Mouse (Mus musculus) brain, embryonic 14.5 days (tissue): ENCODE measurements around the gene Sox6. TPM values are rescaled to one million over a fixed set of nuclear protein-coding genes. Genes with fewer than 3 reads are reported as not detected.

Experiments used
- DNase-seq: peaks from one replicate; pipeline ENCODE4 v3.0.0-alpha.2; 2011; ENCODE audit warnings: low read depth
- CTCF ChIP-seq: fragments of 200-500 bp; IDR thresholded peaks from 2 replicates; pipeline ENCODE4 v1.5.1; 2012; ENCODE audit warnings: inconsistent platforms, mild to moderate bottlenecking, moderate library complexity, borderline replicate concordance; ENCODE audit not compliant: insufficient read depth, insufficient read length; ENCODE audit errors: extremely low read depth
- POLR2A ChIP-seq: fragments of 200-500 bp; IDR thresholded peaks from 2 replicates; pipeline ENCODE4 v1.6.1; 2012; ENCODE audit warnings: mild to moderate bottlenecking, inconsistent platforms, borderline replicate concordance; ENCODE audit not compliant: poor library complexity, insufficient read depth, insufficient read length, severe bottlenecking; ENCODE audit errors: extremely low read depth
- polyA plus RNA-seq: library from polyadenylated mRNA; depleted of rRNA; stranded (reverse); fragments of >200 nt; gene quantifications from 2 replicates; pipeline ENCODE4 v1.2.3, GENCODE M21; 2012

The Sox6 gene
- polyA plus RNA-seq, 1 experiment: 23.1 TPM

GRCm38 (mm10) chr7:115474115-115474514 lies 564.5 kb downstream of the Sox6 start:
- no peak for DNase-seq
- TF ChIP-seq POLR2A (no peak), CTCF (no peak)

- TF ChIP-seq POLR2A (no peak), CTCF (no peak)
- DNase-seq: no peak
These were observed 565.7 kb downstream of the Sox6 start for GRCm38 (mm10) chr7:115472850-115473249.

GRCm38 (mm10) chr7:115471521-115471920 lies 567.1 kb downstream of the Sox6 start:
- peak; percentile 27 for DNase-seq
- TF ChIP-seq POLR2A: no peak
- no peak for TF ChIP-seq CTCF

DNA sequence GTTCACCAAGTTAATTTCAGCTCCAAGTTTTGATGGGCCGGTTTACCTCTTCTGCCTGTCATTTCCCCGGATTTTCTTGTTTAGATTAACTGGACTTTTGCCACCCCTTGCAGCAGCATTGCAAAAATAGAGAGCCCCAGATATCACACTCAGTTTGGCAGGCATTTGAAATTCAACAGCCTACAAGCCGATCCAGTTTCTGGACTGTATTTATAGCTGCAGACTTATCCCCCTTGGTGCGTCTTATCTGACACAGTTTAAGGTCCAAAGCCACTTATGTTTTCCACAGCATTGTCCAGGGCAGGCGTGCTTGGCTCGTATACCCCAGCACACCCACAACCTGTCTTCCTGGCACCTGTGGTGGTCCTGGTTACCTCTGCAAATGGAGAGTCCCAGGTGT lies 571.8 kb downstream of the Sox6 start:
- no peak for DNase-seq
- no peak for TF ChIP-seq CTCF
- no peak for TF ChIP-seq POLR2A

GRCm38 (mm10) chr7:115463367-115463766 lies 575.2 kb downstream of the Sox6 start:
- TF ChIP-seq CTCF (no peak), POLR2A (no peak)
- DNase-seq: no peak

DNA sequence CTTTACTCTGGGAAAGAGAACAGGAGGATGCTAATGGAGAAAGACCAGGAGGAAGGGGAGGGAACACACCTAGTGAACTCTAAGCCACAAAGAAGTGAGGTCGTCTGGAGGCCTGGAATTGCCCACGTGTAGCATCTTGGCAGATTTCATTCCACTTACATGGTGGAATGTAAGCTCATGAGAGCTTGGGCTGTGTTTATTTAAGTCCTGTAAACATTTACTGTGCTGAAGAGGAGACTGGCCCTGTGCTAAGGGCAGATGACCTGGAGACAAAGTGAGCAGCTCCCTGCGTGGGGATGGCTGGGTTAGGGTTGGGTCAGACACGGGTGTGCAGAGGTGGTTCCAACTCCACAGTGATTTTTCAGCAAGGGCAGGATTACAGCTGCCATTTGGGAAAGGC lies 576.3 kb downstream of the Sox6 start:
- DNase-seq: no peak
- TF ChIP-seq CTCF (no peak), POLR2A (no peak)

- no peak for DNase-seq
- TF ChIP-seq POLR2A (no peak), CTCF (no peak)
These were observed 583.6 kb downstream of the Sox6 start for GRCm38 (mm10) chr7:115454988-115455387.

GRCm38 (mm10) chr7:115453713-115454073 lies 584.9 kb downstream of the Sox6 start:
- no peak for DNase-seq
- TF ChIP-seq CTCF (no peak), POLR2A (no peak)

DNA sequence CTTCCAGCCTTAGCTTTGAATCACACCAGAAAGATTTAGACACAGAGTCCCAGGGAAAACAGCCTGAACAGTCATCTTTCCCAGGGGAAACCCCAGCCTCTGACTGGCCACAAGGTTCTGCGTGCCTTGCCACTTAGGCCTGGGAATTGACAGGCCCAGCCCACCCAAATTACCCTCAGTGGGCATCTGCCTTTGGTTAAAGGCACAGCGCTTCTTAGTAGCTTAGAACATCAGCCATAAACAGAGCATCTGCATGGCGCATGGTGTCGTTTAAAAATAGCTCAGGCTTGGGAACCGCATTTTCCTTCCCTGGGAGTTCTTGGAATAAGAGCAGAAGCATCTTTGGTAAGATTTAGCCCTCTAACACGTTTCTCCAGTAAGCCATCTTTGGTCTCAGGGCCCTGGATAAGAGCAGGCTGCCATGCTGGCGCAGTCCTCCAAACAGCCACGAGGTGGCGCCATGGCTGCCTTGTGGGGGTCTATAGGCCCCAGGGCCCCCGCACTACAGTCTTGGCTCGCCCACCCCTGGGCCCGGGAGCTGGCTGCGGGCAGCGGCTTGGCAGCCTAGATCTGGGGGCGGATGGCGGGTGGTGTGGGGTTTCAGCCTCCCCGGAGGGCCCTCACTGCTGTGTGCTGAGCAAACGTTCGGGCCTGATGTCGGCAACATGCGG lies 585.4 kb downstream of the Sox6 start:
- peak; percentile 70 for DNase-seq
- no peak for TF ChIP-seq POLR2A
- peak; percentile 81 for TF ChIP-seq CTCF

DNA sequence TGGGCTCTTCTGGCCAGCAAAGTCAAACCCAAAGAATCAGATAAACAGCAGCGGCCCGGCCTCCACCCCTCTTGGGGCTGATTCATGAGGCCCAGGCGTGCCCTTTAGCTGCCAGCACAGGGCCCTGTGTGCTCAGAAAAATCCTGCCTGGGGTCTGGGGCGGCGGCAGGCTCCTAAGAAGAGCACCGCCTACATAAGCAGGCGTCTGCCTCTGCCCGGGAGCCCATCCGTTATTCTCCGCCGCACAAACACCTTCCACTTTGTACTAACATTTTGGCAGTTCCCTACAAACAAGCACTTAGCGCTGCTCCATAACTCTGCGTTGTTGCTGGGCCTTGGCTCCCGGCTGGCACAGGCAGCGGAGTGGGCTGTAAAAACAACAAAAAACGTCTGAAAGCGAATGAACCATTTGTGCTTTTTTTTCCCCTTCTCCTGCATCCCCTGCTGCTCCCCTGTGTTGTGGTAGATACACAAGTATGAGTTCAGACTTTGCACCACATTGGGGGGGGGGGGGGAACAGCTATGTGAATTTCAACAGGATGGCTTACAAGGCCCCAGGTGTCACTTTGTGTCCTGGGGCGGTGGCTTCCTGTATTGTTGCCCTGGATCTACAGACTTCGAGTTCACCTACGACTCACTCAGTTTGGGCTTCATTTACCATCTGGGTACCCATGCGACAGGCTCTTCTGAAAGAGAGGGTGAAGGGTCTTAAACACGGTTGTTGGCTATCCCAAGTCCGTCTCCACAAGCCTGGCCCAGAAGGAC lies 588.0 kb downstream of the Sox6 start:
- TF ChIP-seq CTCF (no peak), POLR2A (no peak)
- peak; percentile 76 for DNase-seq

- DNase-seq: no peak
- no peak for TF ChIP-seq POLR2A
- no peak for TF ChIP-seq CTCF
These were observed 590.1 kb downstream of the Sox6 start for GRCm38 (mm10) chr7:115448403-115449025.

- peak; percentile 11 for DNase-seq
- TF ChIP-seq CTCF (no peak), POLR2A (no peak)
These were observed 591.5 kb downstream of the Sox6 start for GRCm38 (mm10) chr7:115447091-115447490.

GRCm38 (mm10) chr7:115446481-115447016 lies 592.0 kb downstream of the Sox6 start:
- DNase-seq: no peak
- TF ChIP-seq POLR2A (no peak), CTCF (no peak)
